Mouse (Mus musculus): ENCODE data around the gene Eif2d. TPM values are rescaled to one million over a fixed set of nuclear protein-coding genes. Genes with fewer than 3 reads are reported as not detected.
"Not testable (repeated sequence)": the region's sequence is repeated elsewhere in the genome, so short reads cannot be mapped to it uniquely, and the experiment has no call there.

Eif2d gene
- polyA plus RNA-seq, 1 experiment from 2014 or later: 53.6 TPM

GRCm38 (mm10) chr1:131146181-131146614 lies 6.8 kb upstream of the Eif2d start:
- H3K4me1 ChIP-seq: no peaks in the 10 kb centered on the region
- WGBS: 88% methylated on average over 3 of the region's 3 CpGs
- no peaks in the 10 kb centered on the region for H3K9me3 ChIP-seq
- H3K9ac ChIP-seq: no peak overlapping the region
- ATAC-seq (replicated peaks): no peak
- H3K27me3 ChIP-seq (replicated peaks): no peaks in the 10 kb centered on the region
- no peak overlapping the region for H3K4me2 ChIP-seq
- H3K36me3 ChIP-seq (replicated peaks): no peaks in the 10 kb centered on the region
- no peak overlapping the region for H3K27ac ChIP-seq
- no peak overlapping the region for H3K4me3 ChIP-seq

DNA sequence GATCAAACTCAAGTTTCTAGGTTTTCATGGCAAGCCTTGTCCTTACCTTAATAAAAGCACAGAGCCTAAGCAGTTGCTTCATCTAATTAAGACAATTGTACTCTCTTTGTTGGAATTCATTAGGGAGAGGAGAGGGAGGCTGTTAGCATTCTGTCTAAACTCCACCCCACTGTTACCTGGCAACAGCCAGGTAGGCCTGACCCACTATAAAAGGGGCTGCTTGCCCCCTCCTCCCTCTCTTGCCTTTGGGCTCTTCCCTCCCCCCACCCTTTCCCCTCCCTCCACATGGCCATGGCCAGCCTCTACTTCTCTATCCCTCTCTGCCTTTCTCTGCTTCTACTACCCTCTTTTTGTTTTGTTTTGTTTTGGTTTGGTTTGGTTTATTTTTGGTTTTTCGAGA lies 3.5 kb upstream of the Eif2d start:
- Histone ChIP-seq H3K27ac (no peak overlapping the region), H3K36me3 (replicated peaks) (no peaks in the 10 kb centered on the region), H3K4me1 (peaks cover 11% of the 10 kb centered on the region), H3K9me3 (no peaks in the 10 kb centered on the region), H3K27me3 (replicated peaks) (no peaks in the 10 kb centered on the region), H3K4me2 (no peak overlapping the region), H3K9ac (no peak overlapping the region), H3K4me3 (no peak overlapping the region)
- ATAC-seq (replicated peaks): no peak
- 71% methylated on average over 1 of the region's 1 CpGs for WGBS

DNA sequence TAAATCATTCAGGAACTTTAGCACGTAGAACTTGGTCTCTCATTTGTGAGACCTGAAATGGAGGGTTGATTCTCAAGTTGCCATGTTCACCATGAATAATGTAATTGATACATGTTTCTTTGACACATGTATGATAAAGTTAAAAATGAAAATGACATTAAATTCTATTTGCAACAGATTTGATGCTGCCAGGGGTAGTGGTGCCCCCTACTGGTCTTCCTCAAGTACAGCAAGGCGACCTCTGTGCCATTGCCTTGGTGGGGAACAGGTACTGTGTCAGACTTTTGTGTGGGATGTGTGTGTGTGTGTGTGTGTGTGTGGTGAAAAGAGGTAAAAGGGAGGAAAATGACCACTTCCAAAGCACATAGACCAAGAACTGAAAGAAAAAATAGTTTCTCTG lies 2.5 kb downstream of the Eif2d start:
- 53% methylated on average over 2 of the region's 2 CpGs for WGBS
- H3K9me3 ChIP-seq: no peaks in the 10 kb centered on the region
- peaks cover 10% of the 10 kb centered on the region for H3K36me3 ChIP-seq (replicated peaks)
- H3K9ac ChIP-seq: no peak overlapping the region
- H3K4me3 ChIP-seq: no peak overlapping the region
- no peak overlapping the region for H3K27ac ChIP-seq
- no peak for ATAC-seq (replicated peaks)
- H3K4me1 ChIP-seq: peaks cover 15% of the 10 kb centered on the region
- H3K4me2 ChIP-seq: no peak overlapping the region
- no peaks in the 10 kb centered on the region for H3K27me3 ChIP-seq (replicated peaks)

GRCm38 (mm10) chr1:131159573-131160327 lies 6.8 kb downstream of the Eif2d start:
- not testable (repeated sequence) for H3K27me3 ChIP-seq (replicated peaks); H3K9ac ChIP-seq; H3K4me2 ChIP-seq; H3K4me3 ChIP-seq; H3K4me1 ChIP-seq; H3K27ac ChIP-seq; H3K9me3 ChIP-seq; ATAC-seq (replicated peaks)
- WGBS: 84% methylated on average over 3 of the region's 3 CpGs
- H3K36me3 ChIP-seq (replicated peaks): peaks cover 45% of the 10 kb centered on the region

DNA sequence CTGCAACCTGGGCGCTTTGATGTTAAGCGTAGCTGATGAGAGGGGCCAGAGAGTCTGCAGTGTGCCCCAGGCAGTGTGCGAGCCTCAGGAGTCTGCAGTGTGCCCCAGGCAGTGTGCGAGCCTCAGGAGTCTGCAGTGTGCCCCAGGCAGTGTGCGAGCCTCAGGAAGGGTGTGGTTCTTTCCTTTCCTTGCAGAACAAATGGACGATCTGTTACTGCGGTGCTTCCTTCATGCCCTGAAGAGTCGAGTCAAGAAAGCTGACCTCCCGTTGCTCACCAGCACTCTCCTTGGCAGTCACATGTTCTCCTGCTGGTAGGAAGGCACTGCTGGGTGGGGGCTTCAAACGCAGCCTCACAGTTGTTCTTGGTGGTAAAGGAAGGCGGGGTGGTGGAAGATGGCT lies 8.1 kb downstream of the Eif2d start:
- no peak overlapping the region for H3K27ac ChIP-seq
- H3K4me2 ChIP-seq: no peak overlapping the region
- no peaks in the 10 kb centered on the region for H3K27me3 ChIP-seq (replicated peaks)
- H3K36me3 ChIP-seq (replicated peaks): peaks cover 57% of the 10 kb centered on the region
- H3K4me1 ChIP-seq: no peaks in the 10 kb centered on the region
- H3K4me3 ChIP-seq: no peak overlapping the region
- H3K9ac ChIP-seq: no peak overlapping the region
- ATAC-seq (replicated peaks): no peak
- no peaks in the 10 kb centered on the region for H3K9me3 ChIP-seq
- WGBS: 88% methylated on average over 11 of the region's 11 CpGs

GRCm38 (mm10) chr1:131164427-131164826 lies 11.4 kb downstream of the Eif2d start:
- Histone ChIP-seq H3K4me2 (no peak overlapping the region), H3K9me3 (no peaks in the 10 kb centered on the region), H3K36me3 (replicated peaks) (peaks cover 78% of the 10 kb centered on the region), H3K27me3 (replicated peaks) (no peaks in the 10 kb centered on the region), H3K4me3 (no peak overlapping the region), H3K27ac (no peak overlapping the region), H3K9ac (no peak overlapping the region), H3K4me1 (no peaks in the 10 kb centered on the region)
- 93% methylated on average over 6 of the region's 6 CpGs for WGBS
- no peak for ATAC-seq (replicated peaks)

DNA sequence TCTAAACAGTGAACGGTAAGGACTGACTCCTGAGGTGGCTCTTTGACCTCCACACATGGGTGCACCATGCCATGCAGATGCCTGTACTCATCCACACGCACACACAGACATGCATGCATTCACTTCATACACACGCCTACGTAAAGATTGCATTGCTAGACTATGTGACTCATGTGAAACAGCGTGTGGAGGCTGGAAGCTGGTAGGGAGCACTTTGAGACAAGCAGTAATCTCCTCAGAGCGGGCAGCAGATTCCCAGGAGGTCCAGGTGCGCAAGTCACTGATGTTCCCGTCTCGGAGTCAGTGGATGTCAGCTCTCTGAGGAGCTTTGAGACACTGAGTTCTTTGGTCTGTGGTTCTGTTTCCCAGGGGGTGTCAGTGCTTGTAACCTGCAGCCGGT lies 14.6 kb downstream of the Eif2d start:
- H3K9me3 ChIP-seq: no peaks in the 10 kb centered on the region
- peaks cover 71% of the 10 kb centered on the region for H3K36me3 ChIP-seq (replicated peaks)
- H3K4me2 ChIP-seq: no peak overlapping the region
- H3K4me3 ChIP-seq: no peak overlapping the region
- 96% methylated on average over 10 of the region's 10 CpGs for WGBS
- H3K4me1 ChIP-seq: no peaks in the 10 kb centered on the region
- no peak for ATAC-seq (replicated peaks)
- H3K9ac ChIP-seq: no peak overlapping the region
- no peak overlapping the region for H3K27ac ChIP-seq
- no peaks in the 10 kb centered on the region for H3K27me3 ChIP-seq (replicated peaks)

- Histone ChIP-seq H3K9me3 (no peaks in the 10 kb centered on the region), H3K36me3 (replicated peaks) (peaks cover 45% of the 10 kb centered on the region), H3K4me1 (no peaks in the 10 kb centered on the region), H3K4me3 (no peak overlapping the region), H3K9ac (no peak overlapping the region), H3K27ac (no peak overlapping the region), H3K4me2 (no peak overlapping the region), H3K27me3 (replicated peaks) (no peaks in the 10 kb centered on the region)
- ATAC-seq (replicated peaks): no peak
- WGBS: 86% methylated on average over 7 of the region's 7 CpGs
Measured at GRCm38 (mm10) chr1:131173001-131173400, 20.0 kb downstream of the Eif2d start.

- WGBS: 85% methylated on average over 6 of the region's 6 CpGs
Measured at GRCm38 (mm10) chr1:131173809-131174208, 20.8 kb downstream of the Eif2d start.

DNA sequence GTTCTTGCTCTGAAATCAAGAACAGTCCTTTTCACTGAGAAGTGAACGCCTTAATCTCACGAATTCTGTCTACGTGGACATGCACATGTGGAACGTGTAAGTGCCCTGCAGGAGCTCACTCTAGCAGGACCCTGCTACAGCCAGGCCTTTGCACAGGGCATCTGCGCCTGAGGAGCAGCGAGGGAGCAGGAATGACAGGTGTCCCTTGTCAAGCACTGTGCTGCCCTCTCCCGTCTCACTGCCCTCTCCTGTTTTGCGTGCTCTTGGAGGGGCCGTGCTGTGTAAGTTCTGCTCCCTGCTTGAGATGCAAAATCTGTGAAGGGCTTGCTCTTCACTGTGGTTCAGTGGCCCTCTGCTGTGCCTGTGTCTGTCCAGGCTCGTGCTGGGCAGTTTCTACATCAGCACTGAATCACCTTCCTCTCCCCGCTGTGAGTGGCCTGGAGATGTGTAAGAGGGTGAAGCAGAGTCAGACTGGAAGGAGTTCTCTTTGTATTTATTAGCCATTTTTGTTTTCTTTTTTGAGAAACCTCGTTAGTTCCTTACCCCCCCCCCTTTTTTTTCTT lies 21.4 kb downstream of the Eif2d start:
- Histone ChIP-seq H3K27me3 (replicated peaks) (no peaks in the 10 kb centered on the region), H3K4me2 (no peak overlapping the region), H3K4me3 (no peak overlapping the region), H3K4me1 (no peaks in the 10 kb centered on the region), H3K36me3 (replicated peaks) (peaks cover 36% of the 10 kb centered on the region), H3K9ac (no peak overlapping the region), H3K27ac (no peak overlapping the region), H3K9me3 (no peaks in the 10 kb centered on the region)
- ATAC-seq (replicated peaks): no peak
- WGBS: 87% methylated on average over 12 of the region's 12 CpGs

More at GRCm38 (mm10) chr1:131173809-131174208, 20.8 kb downstream of the Eif2d start:
- no peak overlapping the region for H3K9ac ChIP-seq
- H3K9me3 ChIP-seq: no peaks in the 10 kb centered on the region
- no peaks in the 10 kb centered on the region for H3K27me3 ChIP-seq (replicated peaks)
- no peak overlapping the region for H3K4me2 ChIP-seq
- H3K4me3 ChIP-seq: no peak overlapping the region
- no peaks in the 10 kb centered on the region for H3K4me1 ChIP-seq
- H3K27ac ChIP-seq: no peak overlapping the region
- no peak for ATAC-seq (replicated peaks)
- H3K36me3 ChIP-seq (replicated peaks): peaks cover 37% of the 10 kb centered on the region

GRCm38 (mm10) chr1:131175189-131175588 lies 22.2 kb downstream of the Eif2d start:
- Histone ChIP-seq H3K4me1 (no peaks in the 10 kb centered on the region), H3K9ac (no peak overlapping the region), H3K36me3 (replicated peaks) (peaks cover 38% of the 10 kb centered on the region), H3K9me3 (no peaks in the 10 kb centered on the region), H3K4me3 (no peak overlapping the region), H3K4me2 (no peak overlapping the region), H3K27ac (no peak overlapping the region), H3K27me3 (replicated peaks) (no peaks in the 10 kb centered on the region)
- ATAC-seq (replicated peaks): no peak
- 100% methylated on average over 1 of the region's 1 CpGs for WGBS

DNA sequence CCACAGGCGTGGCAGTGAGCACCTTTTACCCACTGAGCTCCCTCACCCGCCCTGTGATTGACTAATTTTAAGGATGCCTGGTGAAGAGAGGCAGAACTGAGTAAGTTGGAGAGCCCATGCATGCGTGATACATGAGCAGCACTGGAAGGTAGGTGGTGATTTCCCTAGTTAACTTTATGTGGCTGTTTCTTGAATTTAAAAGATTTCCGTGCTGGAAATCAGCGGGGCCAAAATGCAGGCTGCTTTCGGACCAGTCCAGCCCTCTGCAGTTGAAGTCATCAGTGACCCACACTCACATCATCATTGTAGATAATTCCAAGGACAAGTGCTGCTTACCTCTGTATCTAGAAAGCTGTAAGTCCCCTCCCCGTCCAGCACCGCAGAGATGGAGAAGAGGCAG lies 22.8 kb downstream of the Eif2d start:
- 93% methylated on average over 8 of the region's 8 CpGs for WGBS

DNA sequence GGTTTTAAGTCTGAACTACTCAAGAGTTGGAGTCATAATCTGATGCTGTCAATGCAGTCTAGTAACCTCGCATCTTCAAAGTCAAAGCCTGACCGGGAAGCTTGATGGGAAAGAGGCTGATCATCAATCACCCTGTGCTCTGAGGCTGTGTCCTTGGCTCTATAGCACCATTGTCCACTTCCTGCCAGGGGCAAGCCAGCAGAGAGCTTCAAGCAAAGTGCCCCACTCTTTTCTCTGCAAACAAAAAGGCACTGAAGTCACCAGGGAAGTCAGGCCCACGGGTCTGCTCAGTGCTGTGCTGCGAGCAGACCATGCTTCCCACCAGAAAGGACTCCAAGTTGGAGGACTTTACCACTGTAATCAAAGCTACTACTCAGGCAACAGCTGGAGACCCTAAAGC lies 24.3 kb downstream of the Eif2d start:
- Histone ChIP-seq H3K4me2 (no peak overlapping the region), H3K4me1 (no peaks in the 10 kb centered on the region), H3K27me3 (replicated peaks) (no peaks in the 10 kb centered on the region), H3K9ac (no peak overlapping the region), H3K4me3 (no peak overlapping the region), H3K9me3 (no peaks in the 10 kb centered on the region), H3K36me3 (replicated peaks) (peaks cover 27% of the 10 kb centered on the region), H3K27ac (no peak overlapping the region)
- WGBS: 92% methylated on average over 4 of the region's 4 CpGs
- ATAC-seq (replicated peaks): no peak

More for the DNA sequence above, 22.8 kb downstream of the Eif2d start:
- Histone ChIP-seq H3K4me1 (no peaks in the 10 kb centered on the region), H3K27ac (no peak overlapping the region), H3K4me2 (no peak overlapping the region), H3K9me3 (no peaks in the 10 kb centered on the region), H3K9ac (no peak overlapping the region), H3K36me3 (replicated peaks) (peaks cover 37% of the 10 kb centered on the region), H3K4me3 (no peak overlapping the region), H3K27me3 (replicated peaks) (no peaks in the 10 kb centered on the region)
- ATAC-seq (replicated peaks): no peak
